Mouse (Mus musculus) heart, postnatal 0 days (tissue): ENCODE data around the gene Car1.

Source experiments
- CTCF ChIP-seq: IDR thresholded peaks from 2 replicates; pipeline ENCODE4 v1.5.1; 2016; ENCODE audit warnings: antibody characterized with exemption, control low read depth, low read depth
- EP300 ChIP-seq: IDR thresholded peaks from 2 replicates; pipeline ENCODE4 v1.6.1; 2016; ENCODE audit warnings: antibody characterized with exemption, low read depth

GRCm38 (mm10) chr3:14838936-14839335 is 30.8 kb upstream of the Car1 start:
- TF ChIP-seq CTCF: no peak
- no peak for TF ChIP-seq EP300
